Mouse (Mus musculus) midbrain, embryonic 16.5 days (tissue): ENCODE measurements at regions not wholly inside any gene's neighbourhood (a gene's known extent, or its start where the extent isn't known, plus 50 kb on each side); places are given as distances from the start of the nearest gene placed in this dataset.

ENCODE experiments used
- ATAC-seq: fragments of 200-750 bp; cut with Nextera tagmentation; 2 replicates; pipeline ENCODE4 v1.8.0; 2017; ENCODE audit warnings: moderate TSS enrichment
- H3K27ac ChIP-seq: fragments of 300-500 bp; sonication (generic); 2 replicates; pipeline ENCODE4 v1.5.1; 2014; ENCODE audit warnings: mild to moderate bottlenecking, low read length, mixed read lengths
- H3K27me3 ChIP-seq: fragments of 300-500 bp; sonication (generic); 2 replicates; pipeline ENCODE4 v1.6.1; 2014; ENCODE audit warnings: low read depth, low read length, mixed read lengths; ENCODE audit not compliant: control insufficient read depth, insufficient read depth
- H3K36me3 ChIP-seq: fragments of 300-500 bp; sonication (generic); 2 replicates; pipeline ENCODE4 v1.6.1; 2014; ENCODE audit warnings: mild to moderate bottlenecking, low read length, moderate library complexity, mixed read lengths; ENCODE audit not compliant: control insufficient read depth, insufficient read depth
- H3K4me1 ChIP-seq: fragments of 300-500 bp; sonication (generic); 2 replicates; pipeline ENCODE4 v1.6.1; 2014; ENCODE audit warnings: mild to moderate bottlenecking, low read length, mixed read lengths; ENCODE audit not compliant: control insufficient read depth, insufficient read depth
- H3K4me2 ChIP-seq: fragments of 300-500 bp; sonication (generic); 2 replicates; pipeline ENCODE4 v1.6.1; 2014; ENCODE audit warnings: mild to moderate bottlenecking, low read length, mixed read lengths
- H3K4me3 ChIP-seq: fragments of 300-500 bp; sonication (generic); 2 replicates; pipeline ENCODE4 v1.5.1; 2014; ENCODE audit warnings: low read depth, mild to moderate bottlenecking, low read length, moderate library complexity, mixed read lengths
- H3K9ac ChIP-seq: fragments of 300-500 bp; sonication (generic); 2 replicates; pipeline ENCODE4 v1.6.1; 2014; ENCODE audit warnings: low read depth, low read length, mixed read lengths
- H3K9me3 ChIP-seq: fragments of 300-500 bp; sonication (generic); replicated peaks from 2 replicates; pipeline ENCODE4 v1.6.1; 2014; ENCODE audit warnings: mild to moderate bottlenecking, low read length, mixed read lengths; ENCODE audit not compliant: control insufficient read depth, poor library complexity, severe bottlenecking
- WGBS: fragments of 180-500 bp; shearing (Covaris S2); extraction: QIAGEN DNeasy Blood & Tissue Kit; methylation state at CpG from one replicate; pipeline ENCODE4 v1.1.7; 2014; 5-methylcytosine and 5-hydroxymethylcytosine counted together

DNA sequence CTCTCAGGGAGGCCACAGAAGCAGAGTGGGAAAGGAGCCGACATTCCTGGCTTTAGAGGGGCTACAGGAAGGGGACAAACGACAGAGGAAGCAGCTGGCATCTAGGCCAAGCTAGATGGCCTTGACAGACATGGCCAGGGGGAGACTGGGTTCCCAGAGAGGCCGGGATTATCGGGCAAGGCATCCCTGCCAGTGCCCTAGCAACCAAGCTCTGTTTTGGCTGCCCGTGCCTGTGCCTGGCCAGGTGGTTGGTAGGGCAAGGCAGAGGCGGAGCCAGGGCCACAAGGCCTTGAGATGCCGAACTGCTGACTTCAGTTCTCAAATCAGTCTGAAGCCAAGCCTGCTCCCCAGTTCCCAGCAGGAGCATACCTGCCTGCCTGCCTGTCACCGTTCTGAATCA, 142.7 kb downstream of the Vegfa start:
- Histone ChIP-seq H3K27ac (no peak overlapping the region), H3K9ac (no peak overlapping the region), H3K27me3 (no peaks in the 10 kb centered on the region), H3K36me3 (no peaks in the 10 kb centered on the region), H3K4me3 (no peak overlapping the region), H3K4me1 (peaks cover 5% of the 10 kb centered on the region; the same call in 1 of the 2 replicates), H3K4me2 (no peak overlapping the region), H3K9me3 (no peaks in the 10 kb centered on the region)
- 66% methylated on average over 8 of the region's 8 CpGs for WGBS
- no peak for ATAC-seq

DNA sequence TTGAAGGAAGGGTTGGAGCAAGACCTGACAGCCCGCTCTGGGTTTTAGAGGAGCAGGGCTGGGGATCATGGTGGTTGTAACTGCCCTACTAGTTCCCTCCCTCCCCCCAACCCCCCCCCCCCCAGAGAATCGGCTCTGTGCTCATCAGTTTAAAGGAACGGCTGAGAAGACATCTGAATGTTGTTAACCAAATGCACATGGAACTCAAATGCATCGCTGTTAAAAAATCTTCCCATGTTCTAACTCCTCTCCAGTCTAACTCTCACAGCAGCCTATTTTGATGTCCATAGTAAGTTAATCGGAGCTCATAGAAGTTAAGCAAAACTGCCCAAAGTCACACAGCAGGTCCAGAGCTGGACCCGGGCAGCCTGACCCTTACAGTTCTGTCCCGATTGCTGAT, 143.1 kb downstream of the Vegfa start:
- ATAC-seq, result no peak
- Histone ChIP-seq H3K4me2 (no peak overlapping the region), H3K9me3 (no peaks in the 10 kb centered on the region), H3K4me3 (no peak overlapping the region), H3K27me3 (no peaks in the 10 kb centered on the region), H3K4me1 (peaks cover 5% of the 10 kb centered on the region; the same call in 1 of the 2 replicates), H3K27ac (no peak overlapping the region), H3K9ac (no peak overlapping the region), H3K36me3 (no peaks in the 10 kb centered on the region)
- WGBS, result 72% methylated on average over 6 of the region's 7 CpGs

DNA sequence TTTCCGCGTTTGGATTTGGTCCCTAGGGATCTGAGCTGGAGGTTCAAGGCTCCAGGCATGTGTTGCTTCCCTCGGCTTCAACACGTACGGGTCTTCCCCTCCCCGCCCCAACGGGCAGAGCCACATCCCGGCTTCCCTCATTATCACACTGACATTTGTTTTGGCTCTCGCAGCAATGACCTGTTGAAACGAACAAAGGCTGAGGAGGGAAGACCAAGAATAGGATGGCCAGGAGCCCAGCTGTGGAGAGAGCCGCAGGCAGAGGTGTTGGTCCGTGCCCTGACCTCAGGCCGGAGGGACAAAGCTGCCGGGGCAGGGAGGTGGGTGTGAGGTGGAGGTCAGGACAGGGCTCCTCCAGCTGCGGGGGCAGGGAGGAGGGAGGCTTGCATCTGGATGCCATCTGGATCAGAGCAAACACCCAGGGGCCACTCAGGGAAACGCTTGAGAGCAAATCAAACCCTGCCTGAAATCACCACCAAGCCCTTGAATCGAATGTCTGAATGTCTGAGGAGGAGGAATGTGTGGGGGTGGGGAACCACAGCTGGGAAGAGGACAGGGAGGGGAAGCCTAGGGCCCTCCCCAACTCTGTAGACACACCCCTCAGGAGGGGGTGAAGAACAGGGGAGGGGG, 145.6 kb downstream of the Vegfa start:
- 0 out of 2 replicates have a peak, but pooled peaks have one; percentile 9 for ATAC-seq
- Histone ChIP-seq H3K27ac (no peak overlapping the region), H3K9ac (no peak overlapping the region), H3K4me3 (no peak overlapping the region), H3K4me2 (no peak overlapping the region), H3K36me3 (no peaks in the 10 kb centered on the region), H3K4me1 (peaks cover 5% of the 10 kb centered on the region; the same call in 1 of the 2 replicates), H3K9me3 (no peaks in the 10 kb centered on the region), H3K27me3 (no peaks in the 10 kb centered on the region)
- 8% methylated on average over 17 of the region's 17 CpGs for whole genome bisulfite sequencing

DNA sequence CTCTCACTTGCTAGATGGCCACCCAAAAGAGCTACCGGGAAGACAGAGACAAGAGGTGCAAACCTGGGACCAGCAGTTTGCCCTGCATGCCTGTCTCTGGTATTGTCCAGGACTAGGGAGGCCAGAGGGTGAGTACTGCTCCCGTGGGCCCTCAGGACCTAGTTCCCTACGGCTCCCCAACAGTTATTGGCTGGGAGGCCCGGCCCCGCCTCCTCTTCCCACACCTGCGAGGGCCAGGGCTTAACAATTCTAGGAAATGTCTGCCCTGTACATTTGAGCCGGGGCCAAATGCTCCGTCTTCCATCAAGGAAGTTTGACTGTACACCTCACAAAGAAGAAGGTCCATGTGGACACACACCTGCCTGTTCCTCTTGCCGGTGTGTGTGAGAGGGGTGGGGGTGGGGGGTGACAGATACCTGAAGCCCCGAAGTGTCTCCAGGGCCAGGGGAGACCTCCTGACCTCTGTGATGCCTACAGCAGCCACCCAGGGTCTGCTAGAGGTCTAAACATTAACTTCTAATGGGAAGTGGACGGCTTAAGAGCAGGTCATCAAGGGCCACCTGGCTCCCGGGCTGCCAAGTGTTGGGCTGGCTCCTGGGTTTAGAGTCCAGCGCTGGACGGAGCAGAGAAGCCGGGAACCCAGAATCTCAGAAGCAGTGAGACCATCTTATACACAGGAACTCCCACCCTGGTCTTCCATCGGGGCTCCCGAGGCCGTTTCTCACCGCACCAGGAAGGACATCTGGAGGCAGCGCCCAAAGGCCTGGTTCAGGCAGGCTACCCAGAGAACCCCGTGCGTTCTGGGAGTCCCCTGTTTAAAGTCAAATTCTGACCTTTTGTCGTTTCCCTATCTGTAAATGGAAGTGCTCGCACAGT, 146.5 kb downstream of the Vegfa start:
- H3K36me3 ChIP-seq, result no peaks in the 10 kb centered on the region
- H3K4me1 ChIP-seq, result peaks cover 5% of the 10 kb centered on the region; the same call in 1 of the 2 replicates
- WGBS, result 69% methylated on average over 23 of the region's 24 CpGs
- no peak for ATAC-seq
- H3K9me3 ChIP-seq, result no peaks in the 10 kb centered on the region
- no peak overlapping the region for H3K4me3 ChIP-seq
- H3K4me2 ChIP-seq, result no peak overlapping the region
- no peak overlapping the region for H3K9ac ChIP-seq
- H3K27me3 ChIP-seq, result no peaks in the 10 kb centered on the region
- H3K27ac ChIP-seq, result no peak overlapping the region

GRCm38 (mm10) chr17:45884021-45884722, 148.0 kb downstream of the Vegfa start:
- ATAC-seq, result no peak
- peaks cover 5% of the 10 kb centered on the region; the same call in 1 of the 2 replicates for H3K4me1 ChIP-seq
- H3K27ac ChIP-seq, result no peak overlapping the region
- H3K27me3 ChIP-seq, result no peaks in the 10 kb centered on the region
- WGBS, result 75% methylated on average over 9 of the region's 9 CpGs
- H3K36me3 ChIP-seq, result no peaks in the 10 kb centered on the region
- H3K9me3 ChIP-seq, result no peaks in the 10 kb centered on the region
- no peak overlapping the region for H3K9ac ChIP-seq
- H3K4me3 ChIP-seq, result no peak overlapping the region
- H3K4me2 ChIP-seq, result no peak overlapping the region

- Histone ChIP-seq H3K9ac (no peak overlapping the region), H3K4me2 (no peak overlapping the region), H3K27ac (no peak overlapping the region), H3K9me3 (no peaks in the 10 kb centered on the region), H3K27me3 (no peaks in the 10 kb centered on the region), H3K36me3 (no peaks in the 10 kb centered on the region), H3K4me1 (peaks cover 5% of the 10 kb centered on the region; the same call in 1 of the 2 replicates), H3K4me3 (no peak overlapping the region)
- 78% methylated on average over 3 of the region's 3 CpGs for WGBS
- ATAC-seq, result no peak
Observed at GRCm38 (mm10) chr17:45882682-45883081, 149.0 kb upstream of the 1600014C23Rik start.

- ATAC-seq, result no peak
- no peak overlapping the region for H3K4me3 ChIP-seq
- no peak overlapping the region for H3K4me2 ChIP-seq
- peaks cover 2% of the 10 kb centered on the region; the same call in 1 of the 2 replicates for H3K4me1 ChIP-seq
- H3K27ac ChIP-seq, result no peak overlapping the region
- H3K27me3 ChIP-seq, result no peaks in the 10 kb centered on the region
- H3K9ac ChIP-seq, result no peak overlapping the region
- no peaks in the 10 kb centered on the region for H3K36me3 ChIP-seq
- no peaks in the 10 kb centered on the region for H3K9me3 ChIP-seq
- 94% methylated on average over 9 of the region's 9 CpGs for WGBS
Observed at GRCm38 (mm10) chr17:45881284-45881683, 147.6 kb upstream of the 1600014C23Rik start.

- WGBS, result 91% methylated on average over 6 of the region's 6 CpGs
- H3K36me3 ChIP-seq, result no peaks in the 10 kb centered on the region
- H3K27ac ChIP-seq, result no peak overlapping the region
- ATAC-seq, result no peak
- H3K27me3 ChIP-seq, result no peaks in the 10 kb centered on the region
- H3K9me3 ChIP-seq, result no peaks in the 10 kb centered on the region
- H3K9ac ChIP-seq, result no peak overlapping the region
- H3K4me3 ChIP-seq, result no peak overlapping the region
- H3K4me2 ChIP-seq, result no peak overlapping the region
- no peaks in the 10 kb centered on the region; the same call in 1 of the 2 replicates for H3K4me1 ChIP-seq
Observed at GRCm38 (mm10) chr17:45880761-45881160, 147.1 kb upstream of the 1600014C23Rik start.
